Mouse (Mus musculus) v-Abl transformed pro-B cells (cell line): ENCODE data around the gene Pidd1.
"Not testable (repeated sequence)": the region's sequence is repeated elsewhere in the genome, so short reads cannot be mapped to it uniquely, and the experiment has no call there.

Experiments used
- in situ Hi-C, 2 experiments: fragments of 400-800 bp; cut with MboI; formaldehyde crosslinking; loops; one replicate each; pipeline ENCODE4 v1.15.1; 2025; ENCODE audit not compliant: unreplicated experiment in 2 of 2

Gene Pidd1

DNA sequence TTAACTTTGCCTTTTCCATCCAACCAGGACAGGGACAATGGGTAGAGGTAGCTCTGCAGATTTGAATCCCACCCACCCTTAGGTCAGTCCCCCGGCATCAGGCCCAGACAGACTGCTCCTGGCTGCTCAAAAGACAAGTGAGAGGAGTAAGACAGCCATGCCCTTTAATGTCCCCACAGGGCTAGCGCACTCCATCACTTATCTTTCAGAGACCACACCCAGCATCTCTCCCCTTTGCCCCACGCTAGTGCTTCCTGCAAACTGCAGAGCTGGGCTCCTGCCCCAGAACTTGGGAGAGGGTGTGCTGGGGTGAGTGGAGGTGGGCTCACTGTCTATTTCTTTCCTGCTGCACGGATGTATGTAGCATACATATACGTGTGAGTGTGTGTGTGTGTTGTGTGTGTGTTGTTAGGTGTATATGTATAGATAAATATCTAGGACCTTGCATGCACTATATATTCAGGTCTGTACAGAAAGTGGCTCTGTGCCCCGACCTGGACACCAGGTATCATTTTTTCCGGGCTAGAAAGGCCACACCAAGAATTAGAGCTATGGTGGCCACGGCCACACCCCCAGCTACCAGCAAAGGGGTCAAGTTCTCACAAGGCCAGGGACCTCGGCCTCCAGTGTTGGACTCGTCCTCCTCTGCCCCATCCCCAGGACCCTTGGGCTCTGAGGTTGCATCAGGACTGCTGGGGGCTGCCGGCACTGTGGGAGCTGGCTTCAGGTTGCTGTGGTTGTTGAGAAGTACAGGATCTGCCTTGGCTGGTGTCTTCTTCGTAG lies 16.7 kb downstream of the Pidd1 start:
- in situ Hi-C loops, result no loop called here

DNA sequence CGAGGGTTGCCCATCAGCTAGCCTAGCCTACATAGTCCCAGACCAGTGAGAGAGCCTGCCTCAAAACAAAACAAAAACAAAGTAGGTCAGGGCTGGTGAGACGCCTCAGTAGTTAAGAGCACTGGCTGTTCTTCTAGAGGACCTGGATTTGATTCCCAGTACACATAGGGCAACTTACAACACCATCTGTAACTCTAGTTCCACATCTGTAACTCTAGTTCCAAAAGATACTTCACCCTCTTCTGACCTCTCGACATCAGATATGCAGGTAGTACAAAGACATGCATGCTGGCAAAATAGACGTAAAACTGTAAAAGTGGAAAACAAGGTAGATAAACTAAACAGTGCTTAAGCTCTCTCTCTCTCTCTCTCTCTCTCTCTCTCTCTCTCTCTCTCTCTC lies 20.0 kb downstream of the Pidd1 start:
- in situ Hi-C loops, result no loop called here

DNA sequence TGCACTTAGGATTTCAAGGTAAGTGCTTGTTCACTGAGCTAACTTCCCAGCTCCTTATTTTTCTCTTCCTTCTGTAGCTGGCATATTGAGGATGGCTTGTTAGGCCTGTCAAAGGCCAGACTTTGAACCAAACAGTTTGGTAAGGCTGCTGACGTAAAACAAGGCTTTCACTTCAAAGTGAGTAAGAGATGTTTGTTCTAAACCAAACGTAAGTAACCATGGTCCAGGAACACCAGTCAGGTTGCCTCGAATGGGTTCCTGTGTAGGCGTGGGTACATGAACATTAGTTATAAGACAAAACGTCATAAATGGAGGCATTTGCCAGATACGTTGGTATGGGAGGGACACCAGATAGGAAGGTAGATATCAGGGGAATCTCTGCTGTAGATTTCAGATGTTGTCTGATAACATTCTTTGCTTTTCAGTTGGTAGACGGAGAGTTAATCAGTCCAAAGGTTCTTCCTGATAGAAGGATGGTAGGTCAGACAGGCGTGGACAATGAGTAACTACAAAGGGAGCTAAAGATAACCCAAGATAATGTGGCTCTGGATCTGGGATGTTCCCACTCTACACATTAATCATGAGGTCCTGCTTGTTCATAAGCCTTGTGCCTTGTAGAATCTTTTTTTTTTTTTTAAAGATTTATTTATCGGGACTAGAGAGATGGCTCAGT lies 23.7 kb downstream of the Pidd1 start:
- in situ Hi-C loops, result no loop called here

DNA sequence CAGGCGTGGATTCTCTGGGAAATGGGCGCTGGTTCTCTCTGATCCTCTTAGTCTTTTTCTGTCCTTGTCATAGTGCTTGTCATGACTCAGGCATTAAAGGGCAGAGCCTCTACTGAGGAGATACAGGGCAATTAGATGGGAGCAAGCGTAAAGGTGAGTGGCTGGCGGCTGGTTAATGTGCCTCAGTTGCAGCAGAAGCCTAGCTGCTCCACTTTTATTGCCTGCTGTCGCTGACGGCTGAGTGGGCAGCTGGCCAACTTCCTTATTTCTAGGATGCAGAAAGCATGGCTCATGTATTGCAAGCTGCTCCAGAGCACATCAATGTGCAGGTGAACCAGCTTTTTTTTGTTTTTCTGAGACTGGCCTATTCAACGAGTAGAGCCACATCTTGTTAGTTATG lies 24.9 kb downstream of the Pidd1 start:
- in situ Hi-C loops, result no loop called here

DNA sequence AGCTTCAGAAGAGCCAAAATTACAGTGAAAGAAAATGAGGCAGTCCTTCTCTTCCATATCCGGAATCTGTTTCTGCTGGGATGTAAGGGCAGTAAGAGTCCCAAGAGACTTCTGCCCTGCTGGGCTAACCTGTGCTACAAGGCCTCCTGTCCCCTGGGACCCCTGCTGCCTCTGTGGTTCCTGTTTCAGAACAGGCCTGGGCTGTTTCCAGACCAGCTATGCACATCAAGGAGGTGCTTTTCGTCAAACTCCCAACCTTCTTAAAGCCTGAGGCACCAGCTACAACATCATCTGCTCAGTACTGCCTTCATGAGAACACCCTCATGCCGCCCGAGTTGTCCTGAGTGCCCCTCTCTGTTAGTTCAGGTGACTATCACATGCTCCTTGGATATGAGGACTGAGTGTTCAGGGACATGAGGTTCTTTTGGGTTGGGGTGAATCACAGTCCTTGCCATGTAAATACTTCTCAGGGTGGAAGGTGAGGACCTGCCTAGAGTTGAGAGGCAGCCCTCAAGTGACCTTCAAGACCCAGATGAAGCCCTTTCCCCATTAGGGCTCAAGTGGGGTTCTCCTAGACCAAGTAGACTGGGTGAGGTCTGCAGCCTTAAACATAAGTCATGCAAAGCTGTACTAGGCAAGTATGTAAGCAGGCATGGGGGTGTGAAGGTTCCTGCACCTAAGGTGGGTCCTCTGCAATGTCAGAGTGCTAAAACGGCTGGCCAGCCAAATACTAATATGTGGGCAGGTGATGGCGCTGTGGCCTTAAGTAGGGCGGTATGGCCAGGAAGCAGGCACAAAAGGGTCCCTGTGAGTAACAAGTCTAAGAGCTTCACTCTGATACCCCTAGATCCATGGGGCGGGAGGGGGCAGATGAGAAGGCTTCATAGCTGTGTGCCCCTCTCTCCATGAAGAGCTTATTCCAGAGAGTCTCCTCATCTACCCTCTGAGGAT lies 25.8 kb downstream of the Pidd1 start:
- in situ Hi-C loops, result no loop called here

DNA sequence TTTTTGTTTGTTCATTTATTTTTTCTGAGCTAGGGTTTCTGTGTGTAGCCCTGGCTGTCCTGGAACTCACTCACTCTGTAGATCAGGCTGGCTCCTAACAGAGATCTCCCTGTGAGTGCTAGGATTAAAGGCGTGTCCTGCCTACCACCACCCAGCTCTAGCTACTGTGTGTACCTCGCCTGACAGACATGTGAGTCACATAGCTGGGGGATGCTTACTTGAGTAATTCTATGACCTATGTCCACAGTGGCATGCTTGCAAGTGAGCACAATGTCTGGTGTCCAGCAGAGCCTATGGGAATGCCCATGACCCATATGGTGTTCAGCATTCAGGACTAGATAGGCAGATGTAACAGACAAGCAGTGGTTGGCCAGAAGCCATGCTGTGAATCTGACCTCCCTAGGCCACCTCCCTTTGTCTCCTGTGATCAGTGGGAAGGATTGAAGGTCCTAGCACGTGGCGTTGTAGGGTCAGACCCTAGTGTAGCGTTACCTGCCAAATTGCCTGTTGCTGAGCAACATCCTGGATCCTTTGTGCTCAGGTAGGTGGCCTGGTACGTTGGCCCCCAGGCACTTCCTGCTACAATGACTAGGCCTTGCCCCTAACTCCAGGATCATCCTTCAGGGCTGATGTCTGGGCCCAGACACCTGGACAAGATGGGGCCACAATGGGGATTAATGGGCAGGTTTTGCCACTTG lies 27.5 kb downstream of the Pidd1 start:
- in situ Hi-C loops, result no loop called here

DNA sequence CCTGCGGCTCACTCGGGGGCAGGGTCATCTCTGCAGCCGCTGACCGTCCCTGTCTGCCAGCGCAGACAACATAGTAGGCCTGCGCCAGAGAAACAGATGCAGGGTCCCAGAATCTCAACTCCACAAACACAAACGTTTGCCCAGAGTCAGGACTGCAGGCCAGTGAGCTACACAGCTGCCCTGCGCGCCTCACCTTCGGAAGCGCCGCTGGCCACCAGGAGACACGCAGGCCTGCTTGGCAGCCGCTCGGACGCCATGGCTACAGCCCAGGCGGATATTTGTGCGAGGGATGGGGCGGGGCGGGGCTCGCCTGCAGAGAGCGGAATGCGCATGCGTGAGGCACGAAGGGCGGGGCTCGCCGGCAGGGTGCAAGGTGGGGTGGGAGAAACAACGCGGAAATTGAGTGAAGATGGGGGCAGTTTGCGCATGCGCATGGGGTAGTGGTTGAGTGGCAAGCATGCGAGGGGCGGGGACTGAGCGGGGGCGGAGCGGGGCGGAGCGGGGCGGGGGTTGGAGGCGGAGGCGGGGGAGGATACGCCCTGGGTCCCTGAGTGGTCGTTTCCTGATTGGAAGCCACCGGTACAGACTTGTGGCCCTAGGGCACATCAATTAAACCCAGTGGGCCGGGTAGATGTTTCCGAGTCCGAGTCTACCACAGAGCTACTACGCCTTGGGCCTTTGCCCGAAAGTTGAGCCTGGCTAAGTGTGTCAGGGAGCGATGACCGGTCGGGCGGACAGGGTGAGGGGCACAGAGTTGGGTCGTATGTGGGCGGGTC lies 29.8 kb downstream of the Pidd1 start, which contains the start of gene Gatd1:
Gene Gatd1, minus strand, starts transcription at position 328 of the 776 bp plus-strand sequence.
- in situ Hi-C loops, result loop anchor here (5.0 kb wide), 3 partner anchors 38 to 113 kb away; partner anchors contain the start of gene Pnpla2 (in 1 of the 2)

DNA sequence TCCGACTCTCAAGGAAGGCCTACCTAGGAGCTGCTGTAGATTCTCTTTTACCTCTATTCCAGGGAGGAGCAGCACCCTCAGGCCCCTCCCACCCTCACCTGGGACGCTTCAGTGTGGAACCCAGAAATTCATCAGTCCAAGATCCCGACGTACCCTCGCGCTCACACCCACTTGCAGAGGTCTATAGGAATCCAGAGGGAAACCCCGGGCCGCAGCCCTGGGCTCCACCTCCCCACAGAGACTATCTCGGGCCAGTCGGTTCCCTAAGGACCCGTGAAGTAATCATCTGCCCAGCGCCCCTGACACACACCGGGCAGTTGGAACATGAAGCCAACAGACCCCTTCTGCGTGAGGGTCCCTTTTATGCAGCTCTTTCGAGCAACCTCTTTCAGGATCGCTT lies 30.5 kb downstream of the Pidd1 start:
- in situ Hi-C loops, result loop anchor here (5.0 kb wide), 3 partner anchors 39 to 114 kb away; partner anchors contain the start of gene Pnpla2 (in 1 of the 2)

DNA sequence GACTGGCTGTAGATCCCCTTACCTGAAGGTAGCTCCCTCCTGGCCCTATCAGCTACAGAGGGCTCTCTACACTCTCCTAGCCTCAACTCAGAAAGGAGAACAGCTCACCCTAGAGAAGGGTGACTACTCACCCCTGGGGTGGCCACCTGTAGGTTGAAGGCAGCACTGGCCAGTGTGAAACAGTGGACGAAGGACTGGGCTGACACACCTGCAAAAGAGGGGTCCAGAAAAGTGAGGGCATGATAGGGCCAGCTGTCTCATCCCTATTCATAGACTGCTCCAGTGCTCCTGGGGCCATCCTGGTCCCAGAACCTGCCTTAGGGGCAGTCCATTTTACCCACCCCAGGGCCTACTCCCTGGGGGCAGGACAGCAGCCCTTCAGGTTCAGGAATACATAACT lies 32.2 kb downstream of the Pidd1 start:
- in situ Hi-C loops, result loop anchor here (5.0 kb wide), 3 partner anchors 41 to 116 kb away; partner anchors contain the start of gene Pnpla2 (in 1 of the 2)

DNA sequence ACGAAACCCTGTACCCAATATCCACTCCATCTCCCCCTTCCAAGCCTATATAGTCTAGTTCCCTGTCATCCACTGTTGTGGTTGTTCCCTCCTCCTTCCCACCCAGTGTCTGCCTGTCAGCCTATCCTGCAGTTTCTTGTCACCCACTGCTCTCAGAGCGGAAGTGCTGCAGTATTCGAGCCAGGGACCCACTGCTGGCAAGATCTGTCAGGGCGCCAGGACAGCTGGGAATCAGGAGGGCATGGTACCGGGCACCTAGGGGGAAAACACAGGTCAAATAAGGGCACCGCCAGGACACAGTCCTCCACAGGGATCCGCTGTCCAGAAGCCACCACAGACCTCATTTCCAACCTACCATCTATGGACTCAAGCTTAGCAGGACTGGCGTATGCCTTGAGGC lies 33.2 kb downstream of the Pidd1 start:
- in situ Hi-C loops, result loop anchor here (5.0 kb wide), 3 partner anchors 42 to 117 kb away; partner anchors contain the start of gene Pnpla2 (in 1 of the 2)

DNA sequence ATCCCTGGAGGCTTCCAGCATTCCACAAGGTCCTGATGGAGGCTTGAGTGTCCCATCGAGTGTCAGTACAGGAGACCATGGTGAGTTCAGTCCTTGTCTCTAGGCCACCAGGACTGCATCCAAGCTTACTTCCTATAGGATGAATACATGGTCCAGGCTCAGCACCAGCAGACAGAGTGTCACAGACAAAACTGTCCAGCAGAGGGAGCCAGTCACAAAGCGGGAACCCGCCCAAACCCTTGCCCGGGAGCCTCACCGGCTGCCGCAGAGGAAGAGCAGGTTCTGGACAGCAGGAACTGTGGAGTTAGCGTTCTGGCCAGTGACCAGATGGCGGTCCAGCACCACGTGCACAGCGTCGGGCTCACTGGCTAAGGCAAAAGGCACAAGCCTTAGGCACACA lies 35.0 kb downstream of the Pidd1 start:
- in situ Hi-C loops, result no loop called here

DNA sequence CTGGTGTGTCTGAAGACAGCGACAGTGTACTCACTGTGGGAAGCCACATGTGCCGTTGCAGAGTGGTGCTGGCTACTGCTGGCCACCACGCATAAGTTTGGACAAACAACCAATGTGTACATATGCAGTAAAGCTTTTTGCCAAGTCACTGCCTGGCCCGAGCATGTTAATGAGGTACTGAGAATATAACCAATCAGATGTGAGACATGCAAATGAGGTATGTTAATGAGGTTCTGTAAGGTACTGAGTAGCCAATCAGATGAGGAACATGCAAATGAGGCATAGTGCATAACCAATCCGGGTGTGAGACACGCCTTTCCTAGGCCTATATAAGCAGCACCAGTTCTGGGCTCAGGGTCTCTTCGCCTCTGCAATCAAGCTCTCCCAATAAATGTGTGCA lies 36.2 kb downstream of the Pidd1 start:
- in situ Hi-C loops, result not testable (repeated sequence)

DNA sequence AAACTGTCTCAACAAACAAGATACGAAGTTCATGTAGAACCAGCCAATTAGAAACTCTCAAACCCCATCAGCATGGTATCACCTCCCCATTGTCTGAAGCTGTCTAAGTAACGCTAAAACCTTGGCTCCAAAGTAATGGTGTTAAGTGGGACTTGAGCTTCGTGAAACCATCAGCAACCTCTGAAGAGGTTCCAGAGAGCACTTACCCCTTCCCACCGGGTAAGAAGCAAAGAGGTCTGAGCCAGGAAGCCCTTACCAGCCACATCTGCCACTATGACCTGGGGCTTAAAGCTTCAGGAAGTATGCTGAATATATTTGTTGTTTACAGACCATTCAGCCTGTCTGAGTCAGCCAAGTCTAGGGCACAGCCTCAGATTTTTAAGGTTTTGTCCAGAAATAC lies 38.4 kb downstream of the Pidd1 start:
- in situ Hi-C loops, result no loop called here

DNA sequence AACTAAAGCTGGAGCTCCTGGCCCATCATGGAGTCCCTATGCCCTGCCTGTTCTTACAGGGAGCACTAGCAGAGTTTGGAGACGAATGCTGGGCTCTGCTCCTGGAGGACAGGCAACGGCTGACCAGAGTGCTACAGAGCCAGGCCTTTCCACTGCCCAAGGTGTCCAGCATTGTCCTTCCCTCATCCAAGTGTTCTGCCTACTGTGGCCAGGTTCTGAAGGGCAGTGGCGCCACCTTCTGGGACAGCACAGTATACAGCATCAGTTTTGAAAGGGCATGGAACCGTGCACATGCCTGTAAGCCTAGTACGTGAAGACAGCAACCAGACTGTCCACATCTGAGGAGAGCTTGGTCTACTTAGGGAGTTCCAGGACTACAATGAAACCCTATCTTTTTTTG lies 40.5 kb downstream of the Pidd1 start:
- in situ Hi-C loops, result no loop called here

DNA sequence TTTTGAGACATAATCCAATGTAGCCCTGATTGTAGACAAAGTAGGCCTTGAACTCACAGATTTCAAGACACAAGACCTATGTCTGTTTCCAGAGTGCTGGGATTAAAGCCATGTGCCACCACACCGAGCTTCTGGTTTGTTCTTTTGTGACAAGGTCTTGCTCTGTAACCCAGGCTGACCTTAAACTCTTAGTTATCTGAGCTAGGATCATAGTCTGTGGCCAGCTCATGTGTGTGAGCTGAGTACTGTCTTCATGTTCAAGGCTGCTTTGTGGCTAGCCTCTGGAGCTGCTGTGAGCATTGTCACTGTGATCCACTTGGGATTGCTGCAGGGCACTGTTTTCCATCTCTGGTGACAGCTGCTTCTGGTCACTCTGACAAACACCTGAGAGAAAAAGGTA lies 48.5 kb downstream of the Pidd1 start:
- in situ Hi-C loops, result no loop called here

DNA sequence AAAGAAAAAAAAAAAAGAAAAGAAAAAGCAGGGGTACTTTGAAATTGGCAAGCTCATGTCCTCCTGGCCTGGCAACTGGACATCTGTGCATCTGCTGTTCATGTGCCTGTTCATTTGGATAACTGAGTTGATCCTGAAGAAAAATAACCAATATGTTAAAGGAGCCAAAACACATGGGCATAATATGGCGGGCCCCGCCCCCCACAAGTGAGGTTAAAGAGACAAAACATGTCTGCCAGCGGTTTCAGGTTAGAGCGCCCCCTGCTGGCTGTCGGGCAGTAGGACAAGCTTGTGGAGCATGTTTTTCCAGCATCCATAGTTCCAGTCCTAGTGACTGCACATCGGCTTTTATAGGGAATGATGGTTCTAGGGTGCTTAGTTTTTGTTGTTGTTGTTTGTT lies 49.1 kb downstream of the Pidd1 start:
- in situ Hi-C loops, result no loop called here

DNA sequence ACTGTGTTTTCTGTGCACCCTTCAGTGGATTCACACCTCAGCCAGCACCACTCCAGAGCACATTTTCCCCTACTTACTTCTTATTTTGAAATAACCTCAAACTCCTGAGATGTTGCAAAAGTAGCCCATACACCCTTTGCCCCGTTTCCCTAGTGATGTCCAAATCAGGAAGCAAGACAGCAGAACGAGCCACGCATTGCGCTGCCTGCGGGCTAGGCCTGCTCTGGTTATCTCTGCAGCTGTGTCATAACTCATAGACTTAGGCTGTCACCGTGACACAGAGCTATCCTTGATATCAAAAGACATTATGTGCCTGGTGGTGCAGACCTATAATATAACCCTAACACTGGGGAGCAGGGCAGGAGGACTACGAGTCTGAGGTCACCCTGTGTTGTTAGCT lies 49.7 kb downstream of the Pidd1 start:
- in situ Hi-C loops, result no loop called here

DNA sequence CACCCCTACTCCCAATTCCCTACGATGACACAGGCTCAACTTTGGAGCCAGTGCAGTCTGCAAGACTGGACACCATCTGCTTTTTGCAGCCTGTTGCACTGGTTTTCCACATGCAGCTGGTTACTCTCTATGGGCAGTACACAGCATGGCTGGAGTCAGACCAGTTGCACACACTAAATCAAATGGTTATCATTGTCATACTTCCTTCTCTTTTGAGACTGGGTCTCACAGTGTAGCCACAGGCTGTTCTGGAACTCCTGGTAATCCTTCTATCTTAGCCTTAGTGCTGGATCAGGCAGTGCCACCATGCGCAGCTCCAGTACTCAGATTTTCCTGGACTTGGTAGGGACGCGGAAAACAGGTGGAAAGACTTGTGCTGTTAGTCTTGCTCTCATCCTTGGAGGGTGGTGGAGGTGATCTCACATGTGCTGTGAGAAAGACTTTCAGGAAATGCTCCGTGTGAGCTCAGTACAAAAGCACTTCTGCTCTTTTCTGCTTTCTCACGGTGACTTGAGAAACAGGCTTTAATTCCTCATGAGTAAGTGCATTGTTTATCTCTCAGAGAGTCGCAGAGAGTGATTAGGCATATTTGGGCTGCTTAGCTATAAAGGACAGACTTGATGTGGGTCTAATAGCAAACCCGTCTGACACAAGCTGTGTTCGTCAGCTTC lies 51.1 kb downstream of the Pidd1 start:
- in situ Hi-C loops, result no loop called here
